Mouse (Mus musculus) embryonic facial prominence, embryonic 11.5 days (tissue): ENCODE results near the gene Akt1. TPM values are rescaled to one million over a fixed set of nuclear protein-coding genes. Genes with fewer than 3 reads are reported as not detected.

Experiments used
- ATAC-seq: fragments of 200-750 bp; cut with Nextera tagmentation; replicated peaks from 2 replicates; pipeline ENCODE4 v1.8.0; 2017; ENCODE audit warnings: low read depth; ENCODE audit not compliant: insufficient number of reproducible peaks, low FRiP score, low TSS enrichment
- DNase-seq: peaks from one replicate; pipeline ENCODE4 v3.0.0-alpha.2; 2015; ENCODE audit warnings: low spot score
- H3K27ac ChIP-seq: fragments of 300-500 bp; sonication (generic); replicated peaks from 2 replicates; pipeline ENCODE4 v1.5.1; 2014; ENCODE audit warnings: mild to moderate bottlenecking, low read depth, low read length, control low read depth
- H3K27me3 ChIP-seq: fragments of 300-500 bp; sonication (generic); 2 replicates; pipeline ENCODE4 v1.6.1; 2014; ENCODE audit warnings: mild to moderate bottlenecking, low read length, moderate library complexity, mixed read lengths; ENCODE audit not compliant: control insufficient read depth, insufficient read depth
- H3K36me3 ChIP-seq: fragments of 300-500 bp; sonication (generic); replicated peaks from 2 replicates; pipeline ENCODE4 v1.6.1; 2014; ENCODE audit warnings: low read depth, mild to moderate bottlenecking, low read length, moderate library complexity, mixed read lengths; ENCODE audit not compliant: control insufficient read depth, insufficient read depth
- H3K4me1 ChIP-seq: fragments of 300-500 bp; sonication (generic); 2 replicates; pipeline ENCODE4 v1.6.1; 2014; ENCODE audit warnings: low read length, mixed read lengths; ENCODE audit not compliant: control insufficient read depth, insufficient read depth
- H3K4me2 ChIP-seq: fragments of 300-500 bp; sonication (generic); 2 replicates; pipeline ENCODE4 v1.6.1; 2014; ENCODE audit warnings: low read depth, mild to moderate bottlenecking, control low read depth, low read length, moderate library complexity
- H3K4me3 ChIP-seq: fragments of 300-500 bp; sonication (generic); 2 replicates; pipeline ENCODE4 v1.5.1; 2014; ENCODE audit warnings: low read depth, low read length, control low read depth
- H3K9ac ChIP-seq: fragments of 300-500 bp; sonication (generic); replicated peaks from 2 replicates; pipeline ENCODE4 v1.6.1; 2014; ENCODE audit warnings: mild to moderate bottlenecking, control low read depth, low read length
- H3K9me3 ChIP-seq: fragments of 300-500 bp; sonication (generic); replicated peaks from 2 replicates; pipeline ENCODE4 v1.6.1; 2016; ENCODE audit warnings: mild to moderate bottlenecking, low read length, inconsistent platforms, mixed read lengths; ENCODE audit not compliant: control insufficient read depth
- WGBS: fragments of 180-500 bp; shearing (Covaris S2); extraction: QIAGEN DNeasy Blood & Tissue Kit; methylation state at CpG from one replicate; pipeline ENCODE4 v1.1.7; 2014; 5-methylcytosine and 5-hydroxymethylcytosine counted together
- polyA plus RNA-seq: library from polyadenylated mRNA; unstranded; fragments of >200 nt; fragmentation: Nextera tagmentation; extraction: Ambion mirVana; gene quantifications from 2 replicates; pipeline ENCODE4 v1.2.1, GENCODE M21; 2014

Akt1 gene
- polyA plus RNA-seq, 1 experiment from 2014 or later, result 99.2 TPM

GRCm38 (mm10) chr12:112671891-112672290 is 2.8 kb downstream of the Akt1 start:
- Histone ChIP-seq H3K9ac (no peak overlapping the region), H3K4me1 (peaks cover 16% of the 10 kb centered on the region), H3K27ac (no peak overlapping the region), H3K4me3 (no peak overlapping the region), H3K4me2 (no peak overlapping the region; the same call in 1 of the 2 replicates), H3K9me3 (no peaks in the 10 kb centered on the region), H3K27me3 (no peaks in the 10 kb centered on the region), H3K36me3 (peaks cover 18% of the 10 kb centered on the region)
- DNase-seq (no peak), ATAC-seq (no peak)
- 81% methylated on average over 7 of the region's 7 CpGs for WGBS

GRCm38 (mm10) chr12:112670718-112671393 is 3.8 kb downstream of the Akt1 start:
- H3K9me3 ChIP-seq, result no peaks in the 10 kb centered on the region
- H3K27me3 ChIP-seq, result no peaks in the 10 kb centered on the region
- DNase-seq, result no peak
- no peak for ATAC-seq
- no peak overlapping the region for H3K4me3 ChIP-seq
- no peak overlapping the region; the same call in 1 of the 2 replicates for H3K4me2 ChIP-seq
- H3K4me1 ChIP-seq, result peaks cover 16% of the 10 kb centered on the region
- H3K9ac ChIP-seq, result peak overlapping the region; percentile 28
- H3K27ac ChIP-seq, result no peak overlapping the region
- H3K36me3 ChIP-seq, result peaks cover 18% of the 10 kb centered on the region
- WGBS, result 47% methylated on average over 9 of the region's 9 CpGs

- Histone ChIP-seq H3K36me3 (peaks cover 22% of the 10 kb centered on the region), H3K27me3 (no peaks in the 10 kb centered on the region), H3K27ac (no peak overlapping the region), H3K9ac (no peak overlapping the region; the same call in 1 of the 2 replicates), H3K4me3 (no peak overlapping the region), H3K9me3 (no peaks in the 10 kb centered on the region), H3K4me2 (no peak overlapping the region), H3K4me1 (peaks cover 12% of the 10 kb centered on the region)
- DNase-seq, result no peak
- 84% methylated on average over 10 of the region's 10 CpGs for WGBS
- no peak for ATAC-seq
Observed at GRCm38 (mm10) chr12:112667619-112668297, 6.9 kb downstream of the Akt1 start.

GRCm38 (mm10) chr12:112665881-112666544 is 8.7 kb downstream of the Akt1 start:
- Histone ChIP-seq H3K36me3 (peaks cover 27% of the 10 kb centered on the region), H3K27ac (no peak overlapping the region), H3K9me3 (no peaks in the 10 kb centered on the region), H3K4me1 (peaks cover 5% of the 10 kb centered on the region), H3K27me3 (no peaks in the 10 kb centered on the region), H3K4me3 (no peak overlapping the region), H3K4me2 (no peak overlapping the region), H3K9ac (no peak overlapping the region; the same call in 1 of the 2 replicates)
- WGBS, result 91% methylated on average over 9 of the region's 9 CpGs
- DNase-seq (no peak), ATAC-seq (no peak)

- peaks cover 2% of the 10 kb centered on the region; the same call in 1 of the 2 replicates for H3K4me1 ChIP-seq
- 81% methylated on average over 18 of the region's 18 CpGs for WGBS
- H3K27ac ChIP-seq, result no peak overlapping the region
- no peaks in the 10 kb centered on the region for H3K27me3 ChIP-seq
- peaks cover 25% of the 10 kb centered on the region for H3K36me3 ChIP-seq
- no peak overlapping the region; the same call in 1 of the 2 replicates for H3K9ac ChIP-seq
- no peaks in the 10 kb centered on the region for H3K9me3 ChIP-seq
- H3K4me3 ChIP-seq, result no peak overlapping the region
- H3K4me2 ChIP-seq, result no peak overlapping the region
- DNase-seq (no peak), ATAC-seq (no peak)
Observed at GRCm38 (mm10) chr12:112665445-112665844, 9.2 kb downstream of the Akt1 start.

- DNase-seq (no peak), ATAC-seq (no peak)
- Histone ChIP-seq H3K27me3 (no peaks in the 10 kb centered on the region), H3K4me3 (no peak overlapping the region), H3K27ac (no peak overlapping the region), H3K4me2 (no peak overlapping the region), H3K4me1 (peaks cover 2% of the 10 kb centered on the region; the same call in 1 of the 2 replicates), H3K9ac (no peak overlapping the region), H3K9me3 (no peaks in the 10 kb centered on the region), H3K36me3 (peaks cover 19% of the 10 kb centered on the region)
- WGBS, result 87% methylated on average over 5 of the region's 5 CpGs
Observed at GRCm38 (mm10) chr12:112664656-112665055, 10.0 kb downstream of the Akt1 start.

- WGBS, result 72% methylated on average over 2 of the region's 2 CpGs
- Histone ChIP-seq H3K27ac (peak overlapping the region; percentile 20; the same call in 1 of the 2 replicates), H3K4me3 (no peak overlapping the region), H3K9ac (no peak overlapping the region), H3K4me1 (peaks cover 2% of the 10 kb centered on the region; the same call in 1 of the 2 replicates), H3K27me3 (no peaks in the 10 kb centered on the region), H3K36me3 (peaks cover 22% of the 10 kb centered on the region), H3K9me3 (no peaks in the 10 kb centered on the region), H3K4me2 (no peak overlapping the region)
- ATAC-seq (peak; percentile 20; the same call in 1 of the 2 replicates), DNase-seq (no peak)
Observed at GRCm38 (mm10) chr12:112664124-112664523, 10.6 kb downstream of the Akt1 start.
